Mouse (Mus musculus) embryonic facial prominence, embryonic 10.5 days (tissue): Measurements from ENCODE around the gene Nr5a2. TPM values are rescaled to one million over a fixed set of nuclear protein-coding genes. Genes with fewer than 3 reads are reported as not detected.
"Not testable (repeated sequence)": the region's sequence is repeated elsewhere in the genome, so short reads cannot be mapped to it uniquely, and the experiment has no call there.

Source experiments
- DNase-seq: peaks from one replicate; pipeline ENCODE4 v3.0.0-alpha.2; 2017; ENCODE audit warnings: low spot score
- H3K27ac ChIP-seq: fragments of 300-500 bp; sonication (generic); replicated peaks from 2 replicates; pipeline ENCODE4 v1.5.1; 2016; ENCODE audit warnings: mild to moderate bottlenecking
- H3K27me3 ChIP-seq: fragments of 300-500 bp; sonication (generic); replicated peaks from 2 replicates; pipeline ENCODE4 v1.6.1; 2016; ENCODE audit warnings: low read depth, mild to moderate bottlenecking; ENCODE audit not compliant: poor library complexity, severe bottlenecking
- H3K36me3 ChIP-seq: fragments of 300-500 bp; sonication (generic); replicated peaks from 2 replicates; pipeline ENCODE4 v1.6.1; 2016; ENCODE audit warnings: mild to moderate bottlenecking, moderate library complexity
- H3K4me1 ChIP-seq: fragments of 300-500 bp; sonication (generic); 2 replicates; pipeline ENCODE4 v1.6.1; 2016
- H3K4me3 ChIP-seq: fragments of 300-500 bp; sonication (generic); 2 replicates; pipeline ENCODE4 v1.5.1; 2016; ENCODE audit warnings: mild to moderate bottlenecking, moderate library complexity
- H3K9me3 ChIP-seq: fragments of 300-500 bp; sonication (generic); 2 replicates; pipeline ENCODE4 v1.6.1; 2016; ENCODE audit warnings: mild to moderate bottlenecking
- WGBS: fragments of 180-500 bp; shearing (Covaris S2); methylation state at CpG from one replicate; pipeline ENCODE4 v1.1.7; 2016; 5-methylcytosine and 5-hydroxymethylcytosine counted together
- polyA plus RNA-seq: library from polyadenylated mRNA; unstranded; fragments of >200 nt; fragmentation: Nextera tagmentation; extraction: Ambion mirVana; gene quantifications from 2 replicates; pipeline ENCODE4 v1.2.1, GENCODE M21; 2016

Gene Nr5a2
- polyA plus RNA-seq, 1 experiment from 2014 or later, result 1.3 TPM

- H3K27me3 ChIP-seq, result no peaks in the 10 kb centered on the region
- 81% methylated on average over 6 of the region's 6 CpGs for WGBS
- no peak overlapping the region for H3K27ac ChIP-seq
- no peaks in the 10 kb centered on the region for H3K9me3 ChIP-seq
- H3K36me3 ChIP-seq, result no peaks in the 10 kb centered on the region
- no peak for DNase-seq
- no peaks in the 10 kb centered on the region for H3K4me1 ChIP-seq
- H3K4me3 ChIP-seq, result no peak overlapping the region
Measured at GRCm38 (mm10) chr1:136848791-136849190, 111.5 kb downstream of the Nr5a2 start.

DNA sequence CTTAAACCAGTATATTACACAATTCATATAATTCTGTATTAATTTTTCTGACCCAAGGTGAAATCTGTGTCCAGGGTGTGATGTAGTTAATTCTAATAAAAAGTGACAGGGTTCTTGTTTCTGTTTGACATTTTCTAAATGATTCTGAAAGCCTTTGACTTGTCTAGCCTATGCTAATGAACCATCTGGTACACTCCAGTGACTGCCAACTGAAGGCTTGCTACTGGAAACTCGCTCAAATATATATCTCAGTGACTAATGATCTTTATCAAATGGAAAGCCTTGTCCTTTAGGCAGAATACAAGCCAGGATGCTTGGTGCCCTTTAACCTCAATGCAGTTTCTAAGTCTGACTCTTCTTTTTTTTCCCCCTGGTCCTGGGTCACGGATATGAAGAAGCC lies 114.2 kb downstream of the Nr5a2 start:
- DNase-seq, result no peak
- H3K9me3 ChIP-seq, result no peaks in the 10 kb centered on the region
- H3K4me3 ChIP-seq, result no peak overlapping the region
- no peak overlapping the region for H3K27ac ChIP-seq
- no peaks in the 10 kb centered on the region for H3K36me3 ChIP-seq
- no peaks in the 10 kb centered on the region for H3K27me3 ChIP-seq
- H3K4me1 ChIP-seq, result 0 out of 2 replicates have a peak, but pooled peaks cover under 1% of the 10 kb centered on the region
- 66% methylated on average over 2 of the region's 2 CpGs for WGBS

DNA sequence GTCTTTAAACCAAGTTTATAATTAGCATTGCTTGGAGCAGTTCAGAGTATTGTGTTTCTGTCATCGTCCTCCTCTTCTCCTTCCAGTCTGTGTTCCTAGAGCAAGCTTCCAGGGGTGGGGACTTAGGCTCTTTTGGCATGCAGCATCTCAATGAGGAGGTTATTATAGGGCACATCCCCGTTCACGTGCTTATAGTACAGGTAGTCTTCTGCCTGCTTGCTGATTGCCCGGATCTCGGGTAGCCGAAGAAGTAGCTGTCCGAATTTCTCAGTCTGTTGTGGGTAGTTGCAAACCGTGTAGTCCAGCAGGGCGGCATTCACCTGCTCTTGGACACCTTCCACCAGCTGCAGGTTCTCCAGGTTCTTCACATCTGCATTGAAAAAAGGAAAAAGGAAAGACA lies 114.9 kb downstream of the Nr5a2 start:
- Histone ChIP-seq H3K9me3 (no peaks in the 10 kb centered on the region), H3K4me1 (0 out of 2 replicates have a peak, but pooled peaks cover 5% of the 10 kb centered on the region), H3K27ac (no peak overlapping the region), H3K27me3 (no peaks in the 10 kb centered on the region), H3K4me3 (no peak overlapping the region), H3K36me3 (no peaks in the 10 kb centered on the region)
- DNase-seq, result no peak
- WGBS, result 84% methylated on average over 9 of the region's 9 CpGs

GRCm38 (mm10) chr1:136840512-136840911 lies 119.7 kb downstream of the Nr5a2 start:
- Histone ChIP-seq H3K36me3 (no peaks in the 10 kb centered on the region), H3K9me3 (no peaks in the 10 kb centered on the region), H3K27me3 (no peaks in the 10 kb centered on the region), H3K4me1 (peaks cover 19% of the 10 kb centered on the region), H3K27ac (no peak overlapping the region), H3K4me3 (no peak overlapping the region)
- peak; percentile 55 for DNase-seq
- WGBS, result 53% methylated on average over 7 of the region's 7 CpGs

GRCm38 (mm10) chr1:136839202-136839601 lies 121.0 kb downstream of the Nr5a2 start:
- DNase-seq, result peak; percentile 60
- H3K36me3 ChIP-seq, result no peaks in the 10 kb centered on the region
- H3K9me3 ChIP-seq, result no peaks in the 10 kb centered on the region
- H3K4me1 ChIP-seq, result peaks cover 19% of the 10 kb centered on the region
- no peaks in the 10 kb centered on the region for H3K27me3 ChIP-seq
- WGBS, result 64% methylated on average over 10 of the region's 10 CpGs
- no peak overlapping the region for H3K4me3 ChIP-seq
- H3K27ac ChIP-seq, result peak overlapping the region; percentile 48; the same call in 1 of the 2 replicates

DNA sequence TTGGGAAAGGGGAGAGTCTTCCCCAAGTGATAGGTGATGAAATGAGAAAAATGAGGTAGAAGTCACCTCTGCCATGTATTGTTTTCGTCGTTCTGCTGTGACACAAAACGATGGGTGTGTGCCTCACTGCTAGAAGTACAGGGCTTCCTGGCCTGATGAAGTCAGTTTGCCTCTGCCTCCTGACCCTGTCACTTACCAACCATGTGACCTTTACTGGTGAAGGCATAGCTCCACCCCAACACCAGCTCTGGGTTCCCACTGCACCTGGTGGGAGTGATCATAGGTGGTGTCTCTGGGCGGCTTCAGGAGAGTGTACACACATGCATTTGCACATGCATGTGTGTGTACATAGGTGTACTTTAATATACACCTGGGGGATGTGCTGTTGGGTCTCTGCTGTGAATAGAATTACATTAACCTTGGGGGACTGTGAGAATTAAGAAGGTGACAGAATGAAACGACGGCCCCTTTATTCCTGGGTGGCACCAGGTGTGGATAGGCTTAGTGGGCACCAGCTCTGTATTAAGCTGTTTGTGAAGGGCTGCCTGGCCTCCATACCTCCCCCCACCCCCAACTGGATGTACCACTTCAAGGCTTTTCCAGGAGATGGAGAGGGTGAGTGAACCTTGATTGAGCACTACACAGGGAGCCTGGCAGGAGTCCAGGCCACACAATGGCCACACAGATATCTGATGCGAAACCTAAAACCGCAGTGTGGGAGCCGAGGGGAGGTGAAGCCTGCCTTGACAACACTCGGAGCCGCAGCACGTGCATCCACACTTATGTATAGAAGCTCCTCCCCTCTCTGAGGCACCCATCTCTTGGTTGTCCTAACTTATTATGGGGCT lies 127.7 kb downstream of the Nr5a2 start:
- no peak overlapping the region for H3K4me3 ChIP-seq
- no peaks in the 10 kb centered on the region for H3K36me3 ChIP-seq
- no peaks in the 10 kb centered on the region for H3K27me3 ChIP-seq
- 63% methylated on average over 12 of the region's 12 CpGs for WGBS
- no peaks in the 10 kb centered on the region for H3K9me3 ChIP-seq
- H3K27ac ChIP-seq, result no peak overlapping the region
- DNase-seq, result no peak
- H3K4me1 ChIP-seq, result peaks cover 5% of the 10 kb centered on the region; the same call in 1 of the 2 replicates

GRCm38 (mm10) chr1:136830992-136831391 lies 129.3 kb downstream of the Nr5a2 start:
- H3K9me3 ChIP-seq, result no peaks in the 10 kb centered on the region
- H3K36me3 ChIP-seq, result no peaks in the 10 kb centered on the region
- peaks cover 5% of the 10 kb centered on the region; the same call in 1 of the 2 replicates for H3K4me1 ChIP-seq
- no peak overlapping the region for H3K27ac ChIP-seq
- no peaks in the 10 kb centered on the region for H3K27me3 ChIP-seq
- no peak for DNase-seq
- 87% methylated on average over 6 of the region's 6 CpGs for WGBS
- no peak overlapping the region for H3K4me3 ChIP-seq

DNA sequence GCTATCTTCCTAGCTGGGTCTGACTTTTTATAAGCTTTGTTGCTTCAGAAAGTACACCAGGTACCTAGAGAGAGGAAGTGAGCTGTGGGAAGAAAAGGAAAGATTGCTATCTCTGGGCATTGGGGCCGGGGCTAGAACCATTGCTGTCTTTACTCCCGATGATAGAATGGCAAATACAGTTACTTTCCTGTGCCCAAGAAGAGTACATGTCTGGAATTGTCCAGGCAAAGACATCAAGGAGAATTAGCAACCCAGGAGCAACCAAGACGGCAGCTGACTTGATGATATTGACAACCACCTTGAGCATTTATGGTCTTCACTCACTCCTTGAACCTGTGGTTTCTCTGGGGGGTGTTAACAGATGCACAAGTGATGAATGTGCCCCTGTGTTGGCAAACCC lies 130.3 kb downstream of the Nr5a2 start:
- 93% methylated on average over 3 of the region's 3 CpGs for WGBS
- Histone ChIP-seq H3K4me3 (no peak overlapping the region), H3K27ac (no peak overlapping the region), H3K27me3 (no peaks in the 10 kb centered on the region), H3K9me3 (no peaks in the 10 kb centered on the region), H3K4me1 (peaks cover 5% of the 10 kb centered on the region; the same call in 1 of the 2 replicates), H3K36me3 (no peaks in the 10 kb centered on the region)
- no peak for DNase-seq

DNA sequence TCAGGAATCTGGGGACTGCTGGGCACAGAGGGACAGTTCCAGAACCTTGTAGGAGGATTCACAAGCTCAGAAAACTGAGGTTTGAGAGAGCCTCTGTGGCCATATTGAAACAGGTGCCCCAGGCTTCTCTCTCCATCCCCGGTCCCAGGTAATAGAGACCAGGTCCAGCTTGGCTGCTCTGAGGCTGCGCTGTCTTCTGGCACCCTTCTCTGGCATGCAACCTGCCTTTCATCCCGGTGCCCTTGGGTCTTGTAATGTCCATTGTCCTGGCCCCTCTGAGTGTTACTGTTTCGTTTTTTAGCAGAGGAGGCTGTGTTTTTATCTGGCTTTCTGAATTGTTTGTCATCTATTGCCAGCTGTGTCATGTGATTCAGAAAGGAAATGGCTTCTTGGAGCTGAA lies 136.4 kb downstream of the Nr5a2 start:
- no peaks in the 10 kb centered on the region; the same call in 1 of the 2 replicates for H3K4me1 ChIP-seq
- no peak overlapping the region for H3K27ac ChIP-seq
- no peaks in the 10 kb centered on the region for H3K36me3 ChIP-seq
- 83% methylated on average over 4 of the region's 4 CpGs for WGBS
- DNase-seq, result no peak
- H3K4me3 ChIP-seq, result no peak overlapping the region
- no peaks in the 10 kb centered on the region for H3K27me3 ChIP-seq
- no peaks in the 10 kb centered on the region for H3K9me3 ChIP-seq

DNA sequence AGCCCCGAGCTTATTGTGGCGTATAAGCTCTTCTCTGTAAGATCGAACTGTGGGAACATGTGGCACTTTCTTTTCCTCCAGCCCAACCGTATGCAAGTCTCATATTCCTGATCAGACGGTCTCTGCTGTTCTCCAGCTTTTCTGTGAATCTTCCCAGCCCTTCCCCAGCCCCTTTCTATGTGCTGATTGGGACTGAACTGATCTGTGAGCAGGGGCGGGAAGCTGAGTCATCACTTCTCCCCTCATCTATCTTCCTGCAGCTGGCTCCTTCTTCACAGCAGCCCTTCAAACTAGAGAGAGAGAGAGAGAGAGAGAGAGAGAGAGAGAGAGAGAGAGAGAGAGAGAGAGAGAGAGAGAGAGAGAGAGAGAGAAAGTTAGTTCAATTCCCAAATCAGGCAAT lies 159.6 kb downstream of the Nr5a2 start:
- H3K27me3 ChIP-seq, result no peaks in the 10 kb centered on the region
- DNase-seq, result no peak
- H3K36me3 ChIP-seq, result no peaks in the 10 kb centered on the region
- H3K4me3 ChIP-seq, result no peak overlapping the region
- no peak overlapping the region for H3K27ac ChIP-seq
- H3K4me1 ChIP-seq, result peaks cover 6% of the 10 kb centered on the region
- WGBS, result 76% methylated on average over 6 of the region's 6 CpGs
- H3K9me3 ChIP-seq, result no peaks in the 10 kb centered on the region

GRCm38 (mm10) chr1:136796361-136797090 lies 163.7 kb downstream of the Nr5a2 start:
- DNase-seq, result peak; percentile 32
- Histone ChIP-seq H3K4me1 (peaks cover 6% of the 10 kb centered on the region), H3K36me3 (no peaks in the 10 kb centered on the region), H3K9me3 (no peaks in the 10 kb centered on the region), H3K27me3 (no peaks in the 10 kb centered on the region), H3K27ac (peak overlapping the region; percentile 57), H3K4me3 (no peak overlapping the region)
- 42% methylated on average over 17 of the region's 17 CpGs for WGBS

DNA sequence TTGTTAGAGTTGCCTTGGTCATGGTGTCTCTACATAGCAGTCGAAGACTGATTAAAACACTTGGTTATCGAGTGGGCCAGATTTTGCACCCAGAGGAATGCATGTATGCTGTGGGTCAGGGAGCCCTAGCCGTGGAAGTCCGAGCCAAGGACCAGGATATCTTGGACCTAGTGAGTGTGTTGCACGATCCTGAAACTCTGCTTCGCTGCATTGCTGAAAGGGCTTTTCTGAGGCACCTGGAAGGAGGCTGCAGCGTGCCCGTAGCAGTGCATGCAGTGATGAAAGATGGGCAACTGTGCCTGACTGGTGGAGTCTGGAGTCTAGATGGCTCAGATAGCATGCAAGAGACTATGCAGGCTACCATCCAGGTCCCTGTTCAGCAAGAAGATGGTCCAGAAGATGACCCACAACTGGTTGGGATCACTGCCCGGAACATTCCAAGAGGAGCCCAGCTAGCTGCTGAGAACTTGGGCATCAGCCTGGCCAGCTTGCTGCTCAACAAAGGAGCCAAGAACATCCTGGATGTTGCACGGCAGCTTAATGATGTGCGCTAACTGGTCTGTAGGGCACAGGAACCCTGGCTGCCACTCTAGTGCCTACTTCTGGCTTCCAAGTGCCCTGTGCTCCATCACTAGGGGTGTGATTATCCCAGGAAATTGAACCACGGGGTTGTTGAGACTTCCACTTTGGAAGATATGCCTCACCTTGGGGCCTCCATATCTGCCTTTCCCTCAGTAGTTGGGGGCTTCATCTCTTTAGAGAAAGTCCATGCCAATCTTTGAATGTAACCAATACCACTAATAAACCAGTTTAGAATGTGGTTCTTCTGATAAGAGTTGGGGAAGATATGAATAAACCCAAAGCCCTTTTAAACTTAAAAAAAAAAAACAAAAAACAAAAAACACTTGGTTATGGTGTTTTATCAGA lies 167.0 kb downstream of the Nr5a2 start:
- 95% methylated on average over 12 of the region's 12 CpGs for WGBS
- not testable (repeated sequence) for H3K9me3 ChIP-seq, H3K27me3 ChIP-seq, H3K36me3 ChIP-seq, H3K4me1 ChIP-seq, H3K27ac ChIP-seq, DNase-seq, H3K4me3 ChIP-seq
